Comparison of ENCODE assay signal across 9 mouse cellular contexts in the genomic region with DNA sequence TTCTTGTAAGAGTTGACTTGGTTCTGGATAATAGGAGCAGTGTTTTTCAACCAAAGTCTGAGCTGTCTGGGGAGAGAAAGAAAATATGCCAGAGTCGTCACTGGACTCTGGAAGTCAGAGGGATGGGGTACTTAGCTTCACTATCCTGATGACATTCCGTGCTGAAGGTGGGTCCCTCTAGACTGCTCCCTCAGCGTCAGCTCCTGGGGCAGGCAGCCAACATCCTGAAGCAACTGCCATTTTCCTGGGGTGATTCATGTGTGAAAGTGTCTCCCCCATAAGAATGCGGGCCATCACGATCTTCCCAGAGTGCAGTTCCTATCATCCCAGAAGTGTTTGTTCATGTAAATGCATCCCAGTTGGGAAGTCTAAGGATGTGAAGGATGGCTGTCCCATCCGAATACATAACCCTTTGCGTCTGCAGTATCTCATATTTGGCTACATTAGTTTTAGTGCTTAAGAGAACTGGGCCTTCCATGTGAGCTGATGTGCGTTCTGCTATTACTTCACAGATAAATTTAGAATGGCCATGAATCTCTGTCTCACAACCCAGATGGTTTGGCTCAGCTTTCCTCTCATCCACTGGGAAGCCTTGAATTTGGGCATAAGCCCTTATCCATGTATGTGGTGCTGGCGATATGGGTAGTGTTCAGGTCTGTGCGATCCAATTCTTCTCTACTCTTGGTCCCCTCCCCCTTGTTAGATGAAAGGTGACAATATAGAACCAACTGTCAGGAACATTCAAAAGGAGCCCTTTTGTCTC.
DNase-seq lines count a peak whose midpoint lies in the region; ATAC-seq and TF ChIP-seq lines count a peak whose summit lies in the region.
"Had no signal": no experiment of that assay in that cellular context is flagged by ENCODE, and none has a peak within 500 bp of the region (broad histone marks: within the 10 kb centered on the region; RNA-seq: fewer than 3 reads in every experiment).

No protein-coding gene starts in this region.

- H3K27ac ChIP-seq in layer of hippocampus, adult 2 months: peak overlapping the region; percentile 36; the same call in 1 of the 2 replicates
- H3K27ac ChIP-seq: embryonic facial prominence, embryonic 13.5 days had no signal

- intact Hi-C loops in heart, postnatal 36 days (cut with DNase I): no loop called here

- TF ChIP-seq CTCF in layer of hippocampus, adult 2 months (conservative IDR thresholded peaks at IDR 0.05): no peak

- DNase-seq in layer of hippocampus, adult 2 months (ENCODE audit: low spot score in 2 of 2): no peak
- no peak for DNase-seq in layer of hippocampus, adult 9-10 months (ENCODE audit: low spot score)
- DNase-seq in NIH3T3 (ENCODE audit: low read depth): peak; percentile 44
- DNase-seq in adrenal gland, postnatal 25 days: peak; percentile 58
- DNase-seq in heart, postnatal 36 days: peak; percentile 13 to 25
- no peak for DNase-seq in embryo, embryonic 10.5 days (ENCODE audit: low spot score)
- DNase-seq: cerebellum, adult 8-10 months had no signal

- no peak for ATAC-seq in activated CD4-positive, CD25-positive, alpha-beta regulatory T cell, adult 4 months

- no peak overlapping the region for H3K4me3 ChIP-seq in layer of hippocampus, adult 2 months
- H3K4me3 ChIP-seq: embryonic facial prominence, embryonic 13.5 days had no signal

Comparison
In these comparisons a context has a peak if more than half of its experiments do, and no peak if none do; other contexts are left out.
1. DNase-seq: peak in NIH3T3 (single experiment), adrenal gland, postnatal 25 days (single experiment) and heart, postnatal 36 days (2 of 2); none in layer of hippocampus, adult 2 months (0 of 2), layer of hippocampus, adult 9-10 months (single experiment) and embryo, embryonic 10.5 days (single experiment).